Mouse (Mus musculus) heart, adult 18-20 months (tissue): Measurements from ENCODE around the gene Dnaaf2. TPM values are rescaled to one million over a fixed set of nuclear protein-coding genes. Genes with fewer than 3 reads are reported as not detected.
"Not testable (repeated sequence)": the region's sequence is repeated elsewhere in the genome, so short reads cannot be mapped to it uniquely, and the experiment has no call there.

Experiments used
- DNase-seq, 2 experiments: peaks; one replicate each; pipeline ENCODE4 v3.0.0; 2021 to 2022; ENCODE audit warnings: mixed read lengths in 1 of 2
- total RNA-seq, 2 experiments: library from RNA; stranded (reverse); gene quantifications; 2 replicates each; pipeline ENCODE4 v1.2.3; 2021

Gene Dnaaf2
- total RNA-seq, 2 experiments from 2014 or later = 0.57 to 0.65 TPM

DNA sequence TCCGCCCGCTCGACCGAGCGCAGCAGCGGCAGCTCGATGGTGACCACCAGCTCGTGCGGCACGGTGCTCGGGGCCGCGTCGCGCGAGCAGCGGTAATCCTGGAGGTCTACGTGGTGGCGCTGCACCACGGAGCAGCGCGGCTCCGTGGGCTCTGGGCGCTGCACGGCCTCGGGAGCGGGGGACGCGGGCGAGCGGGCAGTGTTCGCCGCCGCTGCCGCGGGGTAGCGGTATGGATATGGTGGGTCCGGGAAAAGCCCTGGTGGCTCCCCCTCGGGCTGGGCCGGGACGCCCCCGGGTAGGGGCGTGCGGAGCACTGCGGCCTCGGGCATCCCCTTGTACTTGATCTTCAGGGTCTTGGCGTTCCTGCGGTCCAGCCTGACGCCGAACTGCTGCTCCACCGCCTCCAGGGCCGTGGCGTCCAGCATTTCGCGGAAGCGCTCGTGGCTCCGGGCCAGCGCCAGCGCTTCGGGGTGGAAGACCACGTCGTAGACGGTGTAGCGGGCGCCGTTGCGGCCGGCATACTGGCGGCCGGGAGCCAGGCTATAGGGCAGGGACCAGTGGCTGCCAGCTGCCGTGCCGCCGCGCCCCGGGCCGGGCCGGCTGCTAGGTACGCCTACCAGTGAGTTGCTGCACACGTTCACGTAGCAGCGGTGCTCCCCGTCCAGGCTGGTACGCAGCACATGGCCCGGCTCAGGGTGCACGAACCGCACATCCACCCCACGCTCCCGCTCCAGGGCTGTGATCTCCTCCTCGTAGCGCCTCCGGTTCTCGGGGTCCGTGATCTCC, 658 bp downstream of the Dnaaf2 start:
- peak; percentile 60 to 70 for DNase-seq

DNA sequence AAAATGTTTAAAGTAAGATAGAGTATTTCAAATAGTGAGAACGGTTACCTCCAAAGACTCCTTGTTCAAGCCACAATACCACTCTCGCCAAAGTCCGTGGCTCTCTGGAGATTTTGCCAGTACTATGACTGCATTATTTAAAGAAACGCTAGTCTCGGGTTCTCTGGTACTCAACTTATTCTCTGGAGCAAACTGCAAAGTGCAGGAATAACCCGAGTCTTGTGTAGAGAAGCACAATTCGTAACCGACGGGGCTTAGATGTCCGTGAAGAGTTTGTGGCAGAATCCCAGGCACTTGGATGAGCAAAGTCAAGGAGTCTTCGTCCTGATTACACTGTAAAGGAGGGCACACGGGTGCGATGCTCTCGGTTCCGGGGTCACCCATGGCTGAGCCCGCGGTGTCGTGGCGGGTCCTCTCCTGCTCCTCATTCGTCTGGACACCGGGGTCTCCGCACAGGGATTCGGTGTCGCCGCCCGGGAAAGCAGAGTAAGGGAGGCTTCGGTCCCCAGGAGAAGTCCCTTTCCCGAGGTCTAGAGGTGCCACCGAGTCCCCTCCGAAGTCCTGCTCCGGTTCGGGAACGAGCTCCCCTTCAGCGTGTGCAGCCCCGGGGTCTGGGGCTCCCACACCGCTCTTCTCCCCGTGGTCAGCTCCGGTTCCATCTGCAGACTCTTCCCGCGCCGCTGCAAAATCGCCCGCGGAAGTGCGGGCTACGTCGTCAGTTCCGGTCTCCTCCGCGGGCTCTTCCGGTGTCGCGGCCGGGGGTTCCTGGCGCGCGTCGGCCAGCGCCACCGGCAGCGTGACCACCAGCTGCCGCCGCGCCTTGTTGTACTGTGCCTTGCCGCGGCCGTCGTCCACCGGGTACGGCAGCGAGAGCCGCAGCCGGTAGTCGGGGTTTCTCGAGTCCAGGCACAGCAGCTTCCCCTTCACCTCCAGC, 1.5 kb downstream of the Dnaaf2 start, which contains the start of gene Gm49383:
Gm49383 (minus strand) TSS at position 661 of the 934 bp plus-strand sequence.
- peak; percentile 77 to 78 for DNase-seq

DNA sequence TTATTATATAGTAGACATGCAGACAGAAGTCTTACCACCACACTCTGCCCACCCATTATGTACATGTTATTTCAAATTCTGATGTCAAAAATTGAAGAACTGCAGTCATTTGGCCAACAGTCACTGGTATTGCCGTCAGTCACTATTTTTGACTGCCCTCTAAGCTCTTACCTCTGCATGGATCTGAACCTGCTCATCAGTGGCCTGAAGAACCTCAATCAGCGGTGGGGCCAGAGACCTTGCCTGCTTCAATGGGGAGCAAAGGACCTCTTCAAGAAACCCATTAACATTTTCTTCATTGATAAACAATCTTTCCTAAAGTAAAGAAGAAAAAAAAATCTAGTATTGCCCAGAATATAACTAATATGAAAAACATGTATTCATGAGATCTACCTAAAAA, 5.6 kb downstream of the Dnaaf2 start:
- no peak for DNase-seq

DNA sequence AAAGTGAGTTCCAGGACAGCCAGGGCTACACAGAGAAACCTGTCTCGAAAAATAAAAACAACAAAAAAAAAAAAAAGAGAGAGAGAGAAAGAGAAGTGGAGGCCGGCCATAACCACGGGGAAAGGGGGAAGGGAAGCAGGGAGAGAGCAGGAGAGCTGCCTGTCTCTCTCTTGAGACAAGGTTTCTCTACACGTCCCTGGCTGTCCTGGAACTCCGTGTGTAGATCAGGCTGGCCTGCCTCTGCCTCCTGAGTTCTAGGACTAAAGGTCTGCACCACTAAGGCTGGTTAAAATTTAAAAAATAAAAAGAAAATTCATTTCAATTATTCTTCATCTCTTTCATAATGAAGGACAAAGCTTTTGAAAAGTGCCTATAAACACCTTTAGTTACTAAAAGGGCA, 6.8 kb downstream of the Dnaaf2 start:
- no peak for DNase-seq

DNA sequence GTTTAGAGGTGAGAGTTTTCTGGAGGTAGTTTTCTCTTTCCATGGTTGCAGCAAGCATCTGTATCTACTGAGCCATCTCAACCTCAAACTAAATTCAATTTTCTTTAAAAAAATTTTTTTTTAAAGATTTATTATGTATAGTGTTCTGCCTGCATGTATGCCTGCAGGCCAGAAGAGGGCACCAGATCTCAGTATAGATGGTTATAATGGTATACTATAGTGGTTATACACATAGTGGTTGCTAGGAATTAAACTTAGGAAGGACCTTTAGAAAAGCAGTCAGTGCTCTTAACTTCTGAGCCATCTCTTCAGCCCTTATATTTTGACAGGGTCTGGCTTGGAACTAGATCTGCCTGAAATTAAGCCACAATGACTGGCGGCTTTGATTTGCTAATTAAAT, 7.7 kb downstream of the Dnaaf2 start:
- no peak for DNase-seq

DNA sequence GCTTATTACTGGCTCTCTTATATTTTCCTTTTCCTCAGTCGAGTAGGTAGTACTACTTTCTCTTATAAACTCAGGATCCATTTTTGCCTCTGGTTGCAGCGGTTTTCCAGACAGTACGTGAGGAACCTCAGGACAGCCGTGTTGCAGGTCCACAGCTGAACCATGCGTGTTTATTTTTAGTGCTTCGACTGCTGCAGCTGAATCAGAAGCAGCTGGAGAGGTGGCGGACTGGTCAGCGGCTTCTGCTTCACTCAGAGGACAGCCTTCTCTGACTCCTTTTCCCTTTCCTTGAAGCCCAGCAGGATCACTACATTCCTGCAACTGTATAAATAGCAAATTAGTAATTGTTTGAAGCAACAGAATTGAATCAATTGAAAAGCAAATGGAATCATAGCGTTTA, 8.2 kb downstream of the Dnaaf2 start:
- no peak for DNase-seq

DNA sequence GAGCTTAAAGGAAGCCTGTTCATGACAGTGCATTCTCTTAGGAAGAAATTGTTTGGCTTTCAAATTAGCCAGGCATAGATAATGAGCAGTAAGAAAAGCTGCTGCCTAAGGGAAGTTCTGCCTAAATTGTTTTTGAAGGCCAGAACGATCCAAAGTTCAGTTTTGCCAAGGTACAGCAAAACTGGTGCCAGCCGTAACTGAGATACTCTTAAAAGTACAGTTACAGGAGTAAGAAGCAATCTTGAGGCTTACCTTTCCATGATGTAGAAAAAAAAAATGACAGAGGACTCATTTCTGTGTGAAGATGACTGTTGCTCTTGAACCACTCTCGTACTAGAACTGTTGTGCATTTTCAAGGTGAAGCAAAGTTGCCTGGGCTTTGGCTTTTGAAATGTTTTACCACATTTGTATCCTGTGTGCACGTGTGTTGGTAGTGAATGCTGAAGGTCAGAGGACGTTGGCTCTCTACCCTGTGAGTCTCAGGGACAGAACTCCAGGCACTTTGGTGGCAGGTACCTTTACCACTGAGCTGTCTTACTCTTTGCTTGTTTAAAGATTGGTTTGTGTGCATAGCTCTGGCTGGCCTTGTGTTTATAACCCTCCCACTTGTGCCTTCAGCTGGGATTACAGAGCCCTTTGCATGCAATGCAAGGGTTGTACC, 11.3 kb downstream of the Dnaaf2 start:
- DNase-seq = no peak

DNA sequence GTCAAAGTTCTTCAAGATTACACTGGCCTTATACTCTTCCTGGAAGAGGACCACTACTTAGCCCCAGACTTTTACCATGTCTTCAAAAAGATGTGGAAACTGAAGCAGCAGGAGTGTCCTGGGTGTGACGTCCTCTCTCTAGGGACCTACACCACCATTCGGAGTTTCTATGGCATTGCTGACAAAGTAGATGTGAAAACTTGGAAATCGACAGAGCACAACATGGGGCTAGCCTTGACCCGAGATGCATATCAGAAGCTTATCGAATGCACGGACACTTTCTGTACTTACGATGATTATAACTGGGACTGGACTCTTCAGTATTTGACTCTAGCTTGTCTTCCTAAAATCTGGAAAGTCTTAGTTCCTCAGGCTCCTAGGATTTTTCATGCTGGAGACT, 12.9 kb downstream of the Dnaaf2 start:
- DNase-seq = no peak

DNA sequence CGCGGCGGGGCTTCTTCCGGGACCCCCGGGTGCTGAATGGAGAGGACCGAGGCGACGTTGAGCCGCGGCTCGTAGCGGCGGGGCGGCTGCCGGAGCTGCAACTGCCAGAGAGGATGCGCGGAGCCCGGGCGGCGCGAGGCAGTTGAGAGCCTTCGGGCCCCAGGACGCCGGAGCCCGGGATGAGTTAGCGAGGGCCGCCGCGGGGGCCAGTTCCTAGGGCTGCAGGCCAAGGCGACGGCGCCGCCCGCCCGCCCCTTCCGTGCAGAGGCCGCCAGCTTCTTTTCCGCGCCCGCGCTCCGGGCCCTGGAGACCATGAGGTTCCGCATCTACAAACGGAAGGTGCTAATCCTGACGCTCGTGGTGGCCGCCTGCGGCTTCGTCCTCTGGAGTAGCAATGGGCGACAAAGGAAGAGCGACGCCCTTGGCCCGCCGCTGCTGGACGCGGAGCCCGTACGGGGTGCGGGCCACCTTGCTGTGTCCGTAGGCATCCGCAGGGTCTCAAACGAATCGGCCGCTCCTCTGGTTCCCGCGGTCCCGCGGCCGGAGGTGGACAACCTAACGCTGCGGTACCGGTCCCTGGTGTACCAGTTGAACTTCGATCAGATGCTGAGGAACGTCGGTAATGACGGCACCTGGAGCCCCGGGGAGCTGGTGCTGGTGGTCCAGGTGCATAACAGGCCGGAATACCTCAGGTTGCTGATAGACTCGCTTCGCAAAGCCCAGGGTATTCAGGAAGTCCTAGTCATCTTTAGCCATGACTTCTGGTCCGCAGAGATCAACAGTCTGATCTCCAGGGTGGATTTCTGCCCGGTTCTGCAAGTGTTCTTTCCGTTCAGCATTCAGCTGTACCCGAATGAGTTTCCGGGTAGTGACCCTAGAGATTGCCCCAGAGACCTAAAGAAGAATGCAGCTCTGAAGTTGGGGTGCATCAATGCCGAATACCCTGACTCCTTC, 13.6 kb downstream of the Dnaaf2 start:
- DNase-seq = peak; percentile 74 to 79

DNA sequence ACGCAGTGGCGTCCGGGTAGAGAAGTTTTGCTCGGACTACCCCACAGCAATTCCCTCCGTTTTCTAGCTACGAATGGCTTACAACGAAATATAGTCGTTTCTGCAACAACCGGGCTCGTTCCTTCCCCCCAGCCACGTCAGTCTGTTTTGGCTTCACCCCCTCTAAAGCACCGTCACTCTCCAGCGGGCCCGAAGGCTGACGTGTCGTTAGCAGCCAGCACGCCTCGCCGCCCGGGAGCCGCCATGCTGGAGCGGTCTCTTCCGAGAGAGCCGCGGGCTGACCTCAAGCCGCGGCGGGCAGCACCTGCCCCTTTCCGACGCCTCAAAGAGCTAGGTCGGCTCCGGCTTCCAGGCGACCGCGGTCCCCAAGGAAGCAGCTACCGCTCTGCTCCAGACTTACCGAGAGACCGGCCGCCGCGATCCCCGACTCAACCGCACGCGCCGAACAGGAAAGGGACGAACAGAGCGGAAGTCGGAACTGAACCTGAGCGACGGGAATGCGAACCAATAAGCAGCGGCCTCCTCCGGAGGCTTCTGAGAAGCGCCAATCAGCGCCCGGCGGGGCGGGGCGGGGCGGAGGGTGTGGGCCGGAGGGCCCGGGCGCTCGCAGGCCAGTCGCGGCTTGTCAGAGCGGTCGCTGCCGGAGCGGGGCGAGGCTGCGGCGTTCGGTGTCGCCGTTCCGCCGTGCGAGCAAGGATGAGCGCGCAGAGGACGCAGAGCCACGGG, 14.5 kb downstream of the Dnaaf2 start, which contains the start of the genes Rpl36al and Mgat2:
Rpl36al (minus strand) TSS at position 501 of the 726 bp plus-strand sequence.
Mgat2 (plus strand) TSS at position 575 of the 726 bp plus-strand sequence.
- DNase-seq = peak; percentile 99

DNA sequence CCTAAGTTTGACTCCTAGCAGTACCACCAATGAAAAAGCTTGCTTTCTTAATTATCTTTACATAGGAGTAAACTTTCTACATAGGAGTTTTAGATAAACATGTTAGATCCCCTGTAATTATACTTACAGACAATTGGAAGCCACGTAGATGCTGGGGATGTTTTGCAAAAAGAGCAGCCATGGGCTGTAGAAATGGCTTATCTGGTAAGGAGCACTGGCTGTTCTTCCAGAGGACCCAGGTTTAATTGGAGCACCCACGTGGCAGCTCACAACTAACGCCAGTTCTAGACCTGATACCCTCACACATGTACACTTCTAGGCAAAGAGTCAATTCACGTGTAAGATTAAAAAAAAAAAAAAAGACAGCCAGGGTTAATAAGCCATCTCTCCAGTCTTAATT, 16.4 kb downstream of the Dnaaf2 start:
- DNase-seq = no peak

DNA sequence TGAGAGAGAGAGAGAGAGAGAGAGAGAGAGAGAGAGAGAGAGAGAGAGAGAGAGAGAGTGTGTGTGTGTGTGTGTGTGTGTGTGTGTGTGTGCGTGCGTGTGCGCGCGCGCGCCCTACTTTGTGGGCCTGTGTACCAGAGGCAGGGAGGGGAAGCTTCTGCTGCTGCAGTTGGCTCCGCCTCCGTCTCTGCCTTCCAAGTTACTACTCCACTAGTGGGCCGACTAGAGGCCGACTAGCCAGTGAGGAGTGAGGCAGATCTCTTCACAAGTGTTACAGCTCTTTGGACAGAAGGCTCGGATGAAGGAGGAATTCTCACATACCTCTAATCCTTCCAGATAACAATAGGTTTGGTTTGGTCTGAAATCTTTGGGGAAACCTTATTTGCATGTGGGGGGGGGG, 18.9 kb downstream of the Dnaaf2 start:
- DNase-seq = no peak

DNA sequence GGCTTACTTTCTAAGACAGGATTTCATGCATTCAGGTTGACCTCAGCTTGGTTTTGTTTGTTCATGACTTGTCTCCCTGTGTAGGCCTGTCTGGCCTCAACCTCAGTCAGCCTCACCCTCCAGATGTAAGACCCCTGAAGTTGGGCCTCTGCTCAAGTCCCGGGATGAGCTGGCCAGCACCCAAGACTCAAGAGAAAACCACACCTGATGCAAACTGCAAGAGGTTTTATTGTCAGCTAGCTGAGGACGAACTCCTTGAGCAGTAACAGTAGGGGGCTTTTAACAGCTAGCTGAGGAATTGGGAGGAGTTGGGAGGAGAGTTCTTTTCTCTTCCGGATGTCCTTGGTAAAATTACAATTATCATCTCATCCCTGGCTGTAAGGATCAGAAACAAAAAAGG, 20.7 kb downstream of the Dnaaf2 start:
- DNase-seq = no peak

DNA sequence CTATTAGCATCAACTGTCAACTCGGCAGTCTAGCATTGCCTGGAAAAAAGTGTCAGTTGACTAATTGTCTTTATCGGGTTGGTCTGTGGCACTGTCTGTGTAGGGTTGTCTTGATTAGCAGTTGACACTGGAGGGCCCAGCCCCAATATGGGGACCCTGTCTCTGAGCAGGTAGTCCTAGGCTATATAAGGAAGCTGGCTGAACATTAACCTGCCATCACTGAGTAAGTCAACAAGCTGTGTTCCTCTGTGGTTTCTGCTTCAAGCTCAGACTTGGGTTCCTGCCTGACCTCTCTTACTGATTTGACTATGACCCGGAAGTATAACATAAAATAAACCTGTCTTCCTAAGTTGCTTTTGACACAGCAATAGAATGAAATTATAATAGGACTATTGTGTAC, 22.3 kb downstream of the Dnaaf2 start:
- no peak for DNase-seq

DNA sequence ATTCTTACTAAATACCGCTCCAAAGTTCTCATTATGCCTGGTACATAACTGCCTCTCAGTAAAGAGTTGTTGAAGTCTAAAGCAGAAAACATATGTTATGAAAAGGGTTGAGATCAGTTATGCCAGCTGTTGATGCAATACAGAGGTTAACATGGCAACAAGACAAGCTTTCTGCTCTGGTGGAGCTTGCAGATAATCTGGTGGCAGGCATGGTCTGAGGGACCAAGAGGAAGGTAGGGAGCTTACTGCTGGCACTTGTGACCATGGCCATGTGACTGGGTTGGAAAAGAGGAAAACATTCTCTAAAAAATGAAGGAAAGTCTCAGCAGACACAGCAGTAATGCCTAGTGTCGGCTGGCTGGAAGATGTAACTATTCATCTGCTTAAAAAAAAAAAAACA, 26.9 kb downstream of the Dnaaf2 start:
- DNase-seq = no peak

DNA sequence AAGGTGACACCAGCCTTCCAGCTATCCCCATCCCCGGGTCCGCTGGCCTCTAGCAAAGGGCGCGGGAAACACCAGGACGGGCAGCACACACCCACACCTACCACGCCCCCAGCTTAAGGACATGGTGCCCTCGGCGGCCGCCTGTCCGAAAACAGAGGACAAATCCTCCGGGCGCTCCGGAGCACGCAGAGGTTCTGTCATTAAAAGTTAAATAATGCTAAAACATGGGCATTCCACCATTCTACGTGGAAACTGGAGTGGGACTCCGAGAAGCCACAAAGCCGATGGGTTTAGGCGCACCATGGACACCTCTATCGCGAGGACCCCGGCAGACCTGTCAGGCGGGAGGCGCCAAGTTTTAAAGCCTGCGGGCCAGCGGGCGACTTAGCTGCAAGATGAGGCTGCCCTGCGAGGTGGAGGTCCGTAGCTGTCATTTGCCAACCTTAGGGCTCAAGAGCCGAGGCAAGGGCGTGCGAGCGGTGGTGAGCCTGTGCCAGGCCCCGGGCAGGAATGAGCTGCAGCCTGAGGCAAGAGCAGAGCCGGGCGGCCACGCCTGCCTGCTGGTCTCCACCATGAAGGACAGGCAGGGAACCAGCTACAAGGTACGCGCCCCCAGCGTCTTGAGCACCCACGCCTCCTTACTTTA, 29.6 kb downstream of the Dnaaf2 start, which contains the start of gene Lrr1:
Lrr1 (plus strand) TSS at position 354 of the 646 bp plus-strand sequence.
- DNase-seq = peak; percentile 86 to 94

DNA sequence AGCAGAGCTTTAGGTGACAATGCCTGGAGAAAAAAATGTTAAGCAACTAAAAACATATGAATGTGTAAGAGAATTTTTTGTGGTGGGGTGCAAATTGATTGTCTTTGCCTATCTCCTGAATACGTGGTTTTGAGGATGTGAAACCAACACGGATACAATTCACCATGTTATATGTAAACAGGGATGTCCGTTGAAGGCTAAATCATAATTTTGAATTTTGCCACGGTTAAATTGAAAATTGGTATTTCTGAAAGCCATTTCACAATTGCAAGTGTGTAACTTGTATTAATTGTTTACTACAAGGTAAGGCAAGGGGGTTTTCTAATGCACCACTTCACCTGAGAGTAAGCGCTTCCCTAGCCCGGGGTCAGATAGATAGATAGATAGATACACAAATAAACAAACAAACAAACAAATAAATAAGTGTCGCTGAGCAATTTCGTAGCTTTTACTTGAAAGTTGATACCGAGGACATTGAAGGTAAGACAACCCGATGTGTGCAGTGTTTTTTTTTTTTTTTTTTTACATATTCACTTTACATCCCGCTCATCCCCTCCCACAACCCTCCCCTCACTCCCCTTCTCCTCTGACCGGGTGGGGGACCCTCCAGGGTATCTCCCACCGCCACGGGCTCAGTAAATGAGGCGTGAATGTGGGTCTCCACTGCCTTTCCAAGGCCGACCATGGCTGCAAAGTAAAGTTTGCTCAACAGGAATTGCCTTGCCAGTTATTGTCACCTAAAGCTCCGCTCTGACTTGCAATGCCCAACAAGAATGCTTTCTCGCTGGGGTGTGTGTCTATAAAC, 30.4 kb downstream of the Dnaaf2 start:
- DNase-seq = no peak

DNA sequence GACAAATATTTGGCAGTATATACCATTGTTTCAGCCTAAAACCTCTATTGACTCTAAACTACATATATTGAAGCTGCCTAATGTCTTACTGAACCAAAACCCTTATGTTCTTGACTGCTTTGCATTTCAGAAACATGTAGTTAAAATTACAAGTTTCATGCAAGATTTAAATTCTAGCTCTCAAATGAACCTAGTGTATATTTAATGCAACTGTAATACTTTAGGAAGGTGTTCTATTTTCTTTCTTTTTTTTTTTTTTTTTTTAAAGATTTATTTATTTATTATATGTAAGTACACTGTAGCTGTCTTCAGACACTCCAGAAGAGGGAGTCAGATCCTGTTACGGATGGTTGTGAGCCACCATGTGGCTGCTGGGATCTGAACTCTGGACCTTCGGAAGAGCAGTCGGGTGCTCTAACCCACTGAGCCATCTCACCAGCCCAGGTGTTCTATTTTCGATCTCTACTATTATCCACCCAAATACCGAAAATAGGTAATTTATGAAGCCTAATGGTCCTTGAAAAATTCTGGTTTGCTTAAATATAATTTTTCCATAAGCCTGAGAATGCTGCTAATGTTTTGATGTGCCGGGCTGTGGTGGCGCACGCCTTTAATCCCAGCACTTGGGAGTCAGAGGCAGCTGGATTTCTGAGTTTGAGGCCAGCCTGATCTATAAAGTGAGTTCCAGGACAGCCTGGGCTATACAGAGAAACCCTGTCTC, 31.2 kb downstream of the Dnaaf2 start:
- DNase-seq = not testable (repeated sequence)
